Mouse (Mus musculus): ENCODE data around the gene Jph4.

The Jph4 gene

GRCm38 (mm10) chr14:55119421-55120134 lies 2.8 kb upstream of the Jph4 start:
- intact Hi-C loops (cut with DNase I): no loop called here

GRCm38 (mm10) chr14:55118852-55119251 lies 2.1 kb upstream of the Jph4 start:
- intact Hi-C loops (cut with DNase I): no loop called here

- intact Hi-C loops (cut with DNase I): no loop called here
Observed at GRCm38 (mm10) chr14:55115846-55116245, 889 bp downstream of the Jph4 start.

- intact Hi-C loops (cut with DNase I): no loop called here
Observed at GRCm38 (mm10) chr14:55114759-55115701, 1.7 kb downstream of the Jph4 start.

- intact Hi-C loops (cut with DNase I): no loop called here
Observed at GRCm38 (mm10) chr14:55113975-55114645, 2.6 kb downstream of the Jph4 start.

GRCm38 (mm10) chr14:55113351-55113974 lies 3.3 kb downstream of the Jph4 start:
- intact Hi-C loops (cut with DNase I): no loop called here

GRCm38 (mm10) chr14:55111720-55112119 lies 5.0 kb downstream of the Jph4 start:
- intact Hi-C loops (cut with DNase I): no loop called here

GRCm38 (mm10) chr14:55110076-55110475 lies 6.7 kb downstream of the Jph4 start:
- intact Hi-C loops (cut with DNase I): no loop called here

- intact Hi-C loops (cut with DNase I): no loop called here
Observed at GRCm38 (mm10) chr14:55109048-55109873, 7.5 kb downstream of the Jph4 start.

- intact Hi-C loops (cut with DNase I): no loop called here
Observed at GRCm38 (mm10) chr14:55108202-55108870, 8.4 kb downstream of the Jph4 start.

GRCm38 (mm10) chr14:55106990-55107389 lies 9.7 kb downstream of the Jph4 start:
- intact Hi-C loops (cut with DNase I): no loop called here

- intact Hi-C loops (cut with DNase I): no loop called here
Observed at GRCm38 (mm10) chr14:55105836-55106809, 10.6 kb downstream of the Jph4 start, which contains the start of gene Ap1g2. Gene Ap1g2 (minus strand): TSS chr14:55106593.

GRCm38 (mm10) chr14:55105386-55105785 lies 11.3 kb downstream of the Jph4 start:
- intact Hi-C loops (cut with DNase I): no loop called here

- intact Hi-C loops (cut with DNase I): no loop called here
Observed at GRCm38 (mm10) chr14:55104365-55104764, 12.4 kb downstream of the Jph4 start.

- intact Hi-C loops (cut with DNase I): loop anchor here (2.0 kb wide), 1 partner anchor 80 kb away; no protein-coding TSS in a partner anchor
Observed at GRCm38 (mm10) chr14:55102253-55102785, 14.4 kb downstream of the Jph4 start.

GRCm38 (mm10) chr14:55101592-55101991 lies 15.1 kb downstream of the Jph4 start:
- intact Hi-C loops (cut with DNase I): no loop called here

GRCm38 (mm10) chr14:55098067-55098466 lies 18.7 kb downstream of the Jph4 start:
- intact Hi-C loops (cut with DNase I): loop anchor here (10.0 kb wide), 1 partner anchor 203 kb away; the partner anchor contains the start of gene Pabpn1

GRCm38 (mm10) chr14:55097646-55098045 lies 19.1 kb downstream of the Jph4 start:
- intact Hi-C loops (cut with DNase I): loop anchor here (10.0 kb wide), 1 partner anchor 203 kb away; the partner anchor contains the start of gene Pabpn1

Measured in adrenal gland (tissue).